Mouse (Mus musculus) stomach, embryonic 16.5 days (tissue): ENCODE measurements around the gene Rpusd3. TPM values are rescaled to one million over a fixed set of nuclear protein-coding genes. Genes with fewer than 3 reads are reported as not detected.

Experiments
- ATAC-seq: fragments of 200-750 bp; cut with Nextera tagmentation; 2 replicates; pipeline ENCODE4 v1.8.0; 2017; ENCODE audit warnings: moderate number of reproducible peaks, moderate TSS enrichment; ENCODE audit not compliant: insufficient read depth, low FRiP score
- H3K27ac ChIP-seq: fragments of 300-500 bp; sonication (generic); 2 replicates; pipeline ENCODE4 v1.5.1; 2014; ENCODE audit warnings: low read length
- H3K27me3 ChIP-seq: fragments of 300-500 bp; sonication (generic); 2 replicates; pipeline ENCODE4 v1.6.1; 2014; ENCODE audit warnings: low read length, control low read depth, mixed read lengths; ENCODE audit not compliant: control insufficient read depth, insufficient read depth
- H3K36me3 ChIP-seq: fragments of 300-500 bp; sonication (generic); 2 replicates; pipeline ENCODE4 v1.6.1; 2014; ENCODE audit warnings: low read length; ENCODE audit not compliant: control insufficient read depth, insufficient read depth
- H3K4me1 ChIP-seq: fragments of 300-500 bp; sonication (generic); 2 replicates; pipeline ENCODE4 v1.6.1; 2014; ENCODE audit warnings: low read length, control low read depth, mixed read lengths; ENCODE audit not compliant: control insufficient read depth, insufficient read depth
- H3K4me2 ChIP-seq: fragments of 300-500 bp; sonication (generic); 2 replicates; pipeline ENCODE4 v1.6.1; 2014; ENCODE audit warnings: low read depth, low read length, mixed read lengths
- H3K4me3 ChIP-seq: fragments of 300-500 bp; sonication (generic); replicated peaks from 2 replicates; pipeline ENCODE4 v1.5.1; 2014; ENCODE audit warnings: mild to moderate bottlenecking, low read length
- H3K9ac ChIP-seq: fragments of 300-500 bp; sonication (generic); 2 replicates; pipeline ENCODE4 v1.6.1; 2014; ENCODE audit warnings: low read length
- H3K9me3 ChIP-seq: fragments of 300-500 bp; sonication (generic); replicated peaks from 2 replicates; pipeline ENCODE4 v1.6.1; 2016; ENCODE audit warnings: low read length, control low read depth; ENCODE audit not compliant: control insufficient read depth
- WGBS: fragments of 180-500 bp; shearing (Covaris S2); extraction: QIAGEN DNeasy Blood & Tissue Kit; methylation state at CpG from one replicate; pipeline ENCODE4 v1.1.7; 2014; 5-methylcytosine and 5-hydroxymethylcytosine counted together
- polyA plus RNA-seq: library from polyadenylated mRNA; unstranded; fragments of >200 nt; fragmentation: Nextera tagmentation; extraction: Ambion mirVana; gene quantifications from 2 replicates; pipeline ENCODE4 v1.2.1, GENCODE M21; 2015

The Rpusd3 gene
- polyA plus RNA-seq, 1 experiment from 2014 or later: 14.7 TPM

DNA sequence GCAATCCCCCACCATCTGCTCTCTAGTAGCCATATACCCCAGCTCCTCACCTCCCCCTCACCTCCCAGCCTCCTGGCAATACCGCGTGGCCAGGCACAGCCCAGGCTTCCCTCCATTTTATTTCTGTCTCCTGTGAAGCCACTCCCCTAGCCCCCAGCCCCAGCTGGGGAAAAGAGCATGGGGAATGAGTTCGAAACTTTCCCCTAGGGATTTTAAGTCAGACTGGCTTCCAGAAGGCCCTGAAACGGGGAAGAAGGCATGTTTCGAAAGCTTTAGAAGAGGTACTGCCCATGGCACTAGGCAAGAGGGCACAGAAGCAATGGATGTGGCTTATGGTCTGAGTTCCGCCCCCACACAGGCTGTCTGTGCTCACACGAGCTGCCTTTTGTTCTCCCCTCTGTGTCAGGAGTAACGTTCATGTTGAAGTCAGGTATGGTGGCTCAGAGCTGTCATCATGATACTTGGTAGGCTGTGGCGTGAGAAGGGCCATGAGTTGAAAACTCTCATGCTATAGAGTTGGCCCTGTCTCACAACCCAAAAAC is 16.6 kb upstream of the Rpusd3 start, which contains the start of gene Cidec:
Gene Cidec, minus strand, starts transcription at position 97 of the 542 bp plus-strand sequence.
- H3K9me3 ChIP-seq: no peaks in the 10 kb centered on the region
- H3K4me1 ChIP-seq: no peaks in the 10 kb centered on the region; the same call in 1 of the 2 replicates
- H3K27me3 ChIP-seq: no peaks in the 10 kb centered on the region
- no peak within 1 kb of the TSS for H3K4me2 ChIP-seq
- H3K27ac ChIP-seq: no peak within 1 kb of the TSS
- H3K36me3 ChIP-seq: no peaks in the 10 kb centered on the region
- ATAC-seq: no peak
- 81% methylated on average over 9 of the region's 9 CpGs for WGBS
- no peak within 1 kb of the TSS for H3K4me3 ChIP-seq
- H3K9ac ChIP-seq: no peak within 1 kb of the TSS

- WGBS: 51% methylated on average over 7 of the region's 7 CpGs
- Histone ChIP-seq H3K9ac (no peak overlapping the region), H3K36me3 (no peaks in the 10 kb centered on the region), H3K4me1 (no peaks in the 10 kb centered on the region; the same call in 1 of the 2 replicates), H3K9me3 (no peaks in the 10 kb centered on the region), H3K27ac (no peak overlapping the region), H3K4me2 (no peak overlapping the region), H3K27me3 (no peaks in the 10 kb centered on the region), H3K4me3 (no peak overlapping the region)
- peak; percentile 83 for ATAC-seq
Observed at GRCm38 (mm10) chr6:113434691-113435090, 15.6 kb upstream of the Rpusd3 start.

DNA sequence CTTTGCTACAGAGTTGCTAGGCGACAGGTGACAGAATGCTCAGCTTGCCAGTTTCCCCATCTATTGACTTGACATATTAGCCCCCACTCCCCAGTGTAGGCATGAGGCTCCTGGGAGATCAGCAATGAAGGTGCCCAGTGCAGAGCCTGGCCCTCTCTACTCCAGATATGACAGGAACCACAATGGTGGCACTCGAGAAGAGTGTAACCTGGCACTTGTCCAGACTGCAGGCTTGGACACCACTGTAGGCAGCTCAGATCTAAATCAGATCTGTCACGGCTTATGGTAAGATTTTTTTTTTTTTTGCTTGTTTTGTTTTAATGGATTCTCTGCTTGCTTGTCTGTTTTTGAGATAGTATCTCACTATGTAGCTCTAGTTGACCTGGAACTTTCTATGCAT is 14.5 kb upstream of the Rpusd3 start:
- H3K27me3 ChIP-seq: no peaks in the 10 kb centered on the region
- ATAC-seq: no peak
- no peaks in the 10 kb centered on the region; the same call in 1 of the 2 replicates for H3K4me1 ChIP-seq
- H3K9ac ChIP-seq: no peak overlapping the region
- no peak overlapping the region for H3K4me2 ChIP-seq
- no peak overlapping the region for H3K4me3 ChIP-seq
- H3K9me3 ChIP-seq: no peaks in the 10 kb centered on the region
- whole genome bisulfite sequencing: 68% methylated on average over 3 of the region's 3 CpGs
- no peaks in the 10 kb centered on the region for H3K36me3 ChIP-seq
- no peak overlapping the region for H3K27ac ChIP-seq

GRCm38 (mm10) chr6:113431801-113432200 is 12.7 kb upstream of the Rpusd3 start:
- Histone ChIP-seq H3K27ac (no peak overlapping the region), H3K9ac (no peak overlapping the region), H3K4me2 (no peak overlapping the region), H3K4me3 (no peak overlapping the region), H3K27me3 (no peaks in the 10 kb centered on the region), H3K36me3 (no peaks in the 10 kb centered on the region), H3K9me3 (0 out of 2 replicates have a peak, but pooled peaks cover 3% of the 10 kb centered on the region), H3K4me1 (no peaks in the 10 kb centered on the region)
- no peak for ATAC-seq
- 53% methylated on average over 3 of the region's 3 CpGs for WGBS

DNA sequence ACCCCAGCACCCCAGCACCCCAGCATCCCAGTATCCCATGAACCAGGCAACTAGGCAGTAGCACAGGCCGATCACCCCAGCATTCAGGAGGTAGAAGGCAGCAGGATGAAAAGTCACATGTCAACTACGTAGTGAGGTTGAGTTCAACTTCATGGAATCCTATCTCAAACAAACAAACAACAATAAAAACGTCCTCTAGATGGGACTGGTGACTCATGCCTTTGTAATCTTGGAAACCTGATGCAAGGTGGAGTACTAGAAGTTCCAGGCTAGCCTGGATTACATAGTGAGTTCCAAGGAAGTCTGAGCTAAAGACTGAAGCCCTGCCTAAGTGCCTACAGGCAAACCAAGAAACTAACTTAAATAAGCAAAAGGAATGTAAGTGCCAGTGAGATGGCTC is 11.7 kb upstream of the Rpusd3 start:
- H3K27ac ChIP-seq: no peak overlapping the region
- no peak overlapping the region for H3K4me3 ChIP-seq
- H3K27me3 ChIP-seq: no peaks in the 10 kb centered on the region
- no peaks in the 10 kb centered on the region for H3K4me1 ChIP-seq
- ATAC-seq: no peak
- WGBS: 55% methylated on average over 3 of the region's 3 CpGs
- H3K36me3 ChIP-seq: no peaks in the 10 kb centered on the region
- no peak overlapping the region for H3K4me2 ChIP-seq
- no peak overlapping the region for H3K9ac ChIP-seq
- 0 out of 2 replicates have a peak, but pooled peaks cover 3% of the 10 kb centered on the region for H3K9me3 ChIP-seq

DNA sequence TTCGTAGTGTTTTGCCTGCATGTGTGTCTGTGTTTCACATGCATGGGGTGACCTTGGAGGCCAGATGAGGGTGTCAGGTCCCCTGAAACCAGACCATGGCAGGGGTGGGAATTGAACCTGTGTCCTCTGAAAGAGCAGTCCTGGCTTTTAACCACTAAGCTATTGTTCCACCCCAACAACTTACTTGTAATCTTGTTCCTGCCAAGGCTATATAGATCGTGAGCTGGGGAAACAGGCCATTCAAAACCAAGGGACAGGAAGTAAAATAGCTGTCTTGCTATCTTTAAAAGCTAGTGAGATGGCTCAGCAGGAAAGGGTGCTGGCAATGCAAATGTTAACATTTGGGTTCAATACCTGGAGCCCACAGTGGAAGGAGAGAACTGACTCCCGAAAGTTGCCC is 10.8 kb upstream of the Rpusd3 start:
- 0 out of 2 replicates have a peak, but pooled peaks cover 3% of the 10 kb centered on the region for H3K9me3 ChIP-seq
- 75% methylated on average over 3 of the region's 3 CpGs for WGBS
- H3K27ac ChIP-seq: no peak overlapping the region
- no peak overlapping the region for H3K4me2 ChIP-seq
- no peak overlapping the region for H3K4me3 ChIP-seq
- no peaks in the 10 kb centered on the region for H3K4me1 ChIP-seq
- no peaks in the 10 kb centered on the region for H3K27me3 ChIP-seq
- H3K9ac ChIP-seq: no peak overlapping the region
- no peaks in the 10 kb centered on the region for H3K36me3 ChIP-seq
- ATAC-seq: no peak

GRCm38 (mm10) chr6:113428006-113428405 is 8.9 kb upstream of the Rpusd3 start:
- Histone ChIP-seq H3K27ac (no peak overlapping the region), H3K4me3 (no peak overlapping the region), H3K4me2 (no peak overlapping the region), H3K4me1 (no peaks in the 10 kb centered on the region), H3K9ac (no peak overlapping the region), H3K27me3 (no peaks in the 10 kb centered on the region), H3K9me3 (0 out of 2 replicates have a peak, but pooled peaks cover 3% of the 10 kb centered on the region), H3K36me3 (no peaks in the 10 kb centered on the region)
- 84% methylated on average over 16 of the region's 16 CpGs for WGBS
- ATAC-seq: no peak

DNA sequence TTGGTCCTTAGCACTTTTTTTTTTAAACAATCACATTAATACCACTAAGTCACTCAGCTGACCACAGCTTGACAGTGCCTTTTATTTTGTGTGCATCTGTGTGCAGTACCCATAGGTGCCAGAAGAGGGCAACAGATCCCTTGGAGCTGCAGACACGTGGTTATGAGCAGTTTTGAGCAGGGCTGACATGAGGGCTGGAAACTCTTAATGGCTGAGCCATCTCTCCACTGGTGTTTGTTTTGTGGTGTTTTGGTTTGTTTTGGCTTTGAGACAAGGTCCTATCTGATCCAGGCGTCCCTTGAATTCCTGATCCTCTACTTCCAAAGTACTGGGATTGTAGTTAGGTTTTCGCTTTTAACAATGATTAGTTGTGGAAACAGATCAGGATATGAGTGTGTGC is 8.3 kb upstream of the Rpusd3 start:
- WGBS: 61% methylated on average over 3 of the region's 3 CpGs
- no peaks in the 10 kb centered on the region for H3K36me3 ChIP-seq
- H3K9me3 ChIP-seq: 0 out of 2 replicates have a peak, but pooled peaks cover 3% of the 10 kb centered on the region
- ATAC-seq: no peak
- H3K4me1 ChIP-seq: no peaks in the 10 kb centered on the region
- H3K4me3 ChIP-seq: no peak overlapping the region
- no peaks in the 10 kb centered on the region for H3K27me3 ChIP-seq
- H3K27ac ChIP-seq: no peak overlapping the region
- H3K9ac ChIP-seq: no peak overlapping the region
- H3K4me2 ChIP-seq: no peak overlapping the region

- Histone ChIP-seq H3K36me3 (no peaks in the 10 kb centered on the region), H3K4me3 (no peak overlapping the region), H3K9me3 (0 out of 2 replicates have a peak, but pooled peaks cover 3% of the 10 kb centered on the region), H3K27ac (no peak overlapping the region), H3K4me2 (no peak overlapping the region), H3K4me1 (no peaks in the 10 kb centered on the region), H3K9ac (no peak overlapping the region), H3K27me3 (no peaks in the 10 kb centered on the region)
- no peak for ATAC-seq
- 89% methylated on average over 4 of the region's 4 CpGs for WGBS
Observed at GRCm38 (mm10) chr6:113426696-113427095, 7.6 kb upstream of the Rpusd3 start.
